Mouse (Mus musculus) spleen, embryonic (tissue): ENCODE results near the gene Htra2.

Source experiments
- CTCF ChIA-PET: fragments of 350-600 bp; sonication (Branson Sonifier 250); formaldehyde crosslinking; loops from one replicate; lab custom pipeline; 2022; lab: Charles Lee

Htra2 gene

DNA sequence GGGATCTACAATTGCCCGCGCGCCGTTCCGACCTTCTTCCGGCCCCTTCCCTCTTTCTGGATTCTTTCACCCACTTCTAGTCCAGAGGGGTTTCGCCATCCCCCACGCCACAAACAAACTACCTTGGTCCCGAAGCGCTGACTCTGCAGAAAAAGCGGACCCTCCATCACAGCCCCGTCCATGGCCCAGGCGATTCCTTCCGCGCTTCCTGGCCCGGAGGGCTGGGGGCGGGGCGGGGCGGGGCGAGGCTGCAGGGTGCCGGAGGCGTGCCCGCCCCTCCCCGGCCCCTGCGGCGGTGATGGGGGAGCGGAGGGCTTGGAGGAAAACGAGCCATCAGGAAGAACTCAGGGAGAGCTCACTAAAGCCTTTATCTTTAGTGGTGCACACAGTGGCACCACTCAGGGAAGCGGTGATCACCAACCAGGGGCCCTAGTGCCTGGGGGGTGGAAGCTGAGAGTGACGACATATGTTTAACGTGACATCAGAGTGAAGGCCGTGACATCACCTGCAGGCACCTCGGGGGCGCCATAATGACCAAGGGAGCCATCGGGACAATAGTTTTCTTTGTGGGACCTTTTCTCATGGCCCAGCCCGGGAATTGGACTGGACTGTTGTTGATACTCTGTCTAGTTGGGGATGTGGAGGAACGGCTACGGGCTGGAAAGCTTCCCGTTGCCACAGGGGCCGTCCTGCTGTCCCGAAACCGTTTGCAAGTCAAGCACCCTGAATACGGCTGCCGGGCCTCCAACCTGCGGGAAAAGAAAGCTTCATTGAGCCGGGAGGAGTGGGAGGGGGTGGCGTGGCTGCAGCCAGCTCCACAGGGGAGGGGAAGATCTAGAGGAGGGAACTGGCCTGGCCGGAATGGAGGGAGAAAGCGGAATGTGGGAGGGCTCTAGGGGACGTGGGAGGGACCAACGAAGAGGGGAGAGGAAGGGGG is 21.6 kb downstream of the Htra2 start, which contains the start of the genes Dok1 and Loxl3:
Gene Dok1 (minus strand): TSS at position 223 of the 937 bp plus-strand sequence.
Gene Loxl3 (plus strand): TSS at position 925 of the 937 bp plus-strand sequence.
- CTCF ChIA-PET, result interaction anchor here (0.6 kb wide), 1 partner anchor 61 kb away, joined by 5 read pairs; no protein-coding TSS in a partner anchor

DNA sequence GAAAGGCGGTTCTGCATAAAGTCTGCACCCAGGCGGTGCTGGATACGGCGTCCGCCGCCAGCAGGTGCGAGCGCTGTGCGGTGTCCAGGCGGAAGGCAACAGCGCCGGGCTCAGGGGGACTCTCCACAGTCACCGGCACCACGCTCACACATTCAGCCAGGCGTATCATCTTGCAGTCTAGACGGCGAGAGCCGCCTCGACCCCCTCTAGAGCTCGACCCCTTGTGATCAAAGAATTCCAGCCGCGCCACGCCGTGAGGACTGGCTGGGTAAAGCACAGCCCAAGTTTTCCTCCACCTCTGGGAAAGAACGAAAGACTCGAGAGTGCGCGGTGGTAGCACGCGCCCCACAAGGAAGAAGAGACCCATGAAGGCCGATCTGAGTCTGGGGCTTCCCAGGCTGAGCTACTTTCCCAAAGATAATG is 22.3 kb downstream of the Htra2 start:
- CTCF ChIA-PET, result interaction anchor here (0.6 kb wide), 1 partner anchor 93 kb away, joined by 9 read pairs; no protein-coding TSS in a partner anchor

DNA sequence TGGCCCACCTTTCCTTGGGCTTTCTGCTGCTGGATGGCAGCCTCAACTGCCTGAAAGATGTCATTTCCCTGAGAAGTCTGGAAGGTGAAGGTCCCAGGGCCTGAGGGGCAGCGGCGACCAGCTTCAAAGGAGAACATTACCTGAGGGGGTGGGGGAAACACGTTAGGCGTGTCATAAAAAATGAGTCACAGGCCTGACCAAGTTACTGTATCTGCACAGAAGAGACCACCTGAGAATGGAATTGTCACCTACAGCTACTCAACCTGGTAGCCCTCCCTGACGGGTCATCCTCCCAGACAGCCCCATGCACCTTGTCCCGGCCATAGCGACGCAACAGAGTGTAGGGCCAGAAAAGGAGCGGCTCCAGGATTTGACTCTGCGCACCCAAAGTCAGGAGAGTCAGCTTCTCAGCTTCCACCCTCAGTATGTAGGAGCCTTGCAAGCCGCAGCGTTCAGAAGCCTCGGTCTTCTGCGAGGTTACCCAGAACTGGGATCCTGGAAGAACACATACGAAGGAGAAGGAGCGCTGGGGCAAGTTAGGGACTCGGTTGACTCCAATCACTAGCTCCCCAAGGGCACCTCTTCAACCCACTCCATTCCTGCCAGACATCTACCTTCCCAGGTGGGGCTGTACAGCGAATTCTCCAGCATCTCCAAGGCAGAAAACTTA is 23.0 kb downstream of the Htra2 start:
- CTCF ChIA-PET, result interaction anchor here (0.6 to 1.5 kb wide), 3 partner anchors 10 to 174 kb away, joined by 3 to 9 read pairs (median 4); no protein-coding TSS in a partner anchor

DNA sequence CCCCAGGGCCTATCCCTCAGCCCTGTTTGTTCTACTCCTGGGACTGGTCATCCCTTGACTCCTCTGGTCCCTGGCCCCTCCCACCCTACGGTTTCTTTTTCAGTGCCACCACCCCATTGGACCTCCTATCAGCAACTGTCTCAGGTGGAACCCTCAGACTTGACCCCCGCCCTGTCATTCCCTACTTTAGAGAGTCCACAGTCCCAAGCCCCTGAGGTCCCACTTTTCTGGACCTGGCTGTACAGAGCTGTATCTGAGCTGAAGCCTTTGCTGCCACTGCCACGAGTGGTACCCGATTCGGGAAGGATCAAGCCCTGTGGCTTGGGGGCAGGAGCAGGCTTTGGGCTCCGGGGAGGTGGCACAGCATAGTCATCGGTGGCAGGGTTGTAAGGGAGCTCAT is 24.0 kb downstream of the Htra2 start:
- CTCF ChIA-PET, result interaction anchor here (1.5 kb wide), 1 partner anchor 9 kb away, joined by 4 read pairs; no protein-coding TSS in a partner anchor

DNA sequence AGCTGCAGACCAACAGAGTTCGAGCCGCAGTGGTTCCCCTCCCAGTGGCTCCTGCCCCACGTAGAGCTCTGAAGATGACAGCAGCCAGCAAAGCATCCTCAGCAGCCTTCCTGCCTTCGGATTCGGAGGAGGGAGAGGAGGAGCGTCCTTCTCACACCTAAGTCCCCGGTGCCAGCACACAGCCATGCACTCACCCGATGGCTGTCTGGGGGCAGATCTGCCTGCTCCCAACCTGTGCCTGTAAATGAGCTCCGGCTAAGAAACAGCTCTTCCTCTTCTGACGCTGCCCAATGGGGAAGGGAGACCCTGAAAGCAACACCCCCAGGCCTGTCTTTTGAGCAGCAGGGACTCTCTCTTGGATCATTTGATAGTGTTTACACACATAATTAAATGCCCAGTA is 25.3 kb downstream of the Htra2 start:
- CTCF ChIA-PET, result no interaction called here

DNA sequence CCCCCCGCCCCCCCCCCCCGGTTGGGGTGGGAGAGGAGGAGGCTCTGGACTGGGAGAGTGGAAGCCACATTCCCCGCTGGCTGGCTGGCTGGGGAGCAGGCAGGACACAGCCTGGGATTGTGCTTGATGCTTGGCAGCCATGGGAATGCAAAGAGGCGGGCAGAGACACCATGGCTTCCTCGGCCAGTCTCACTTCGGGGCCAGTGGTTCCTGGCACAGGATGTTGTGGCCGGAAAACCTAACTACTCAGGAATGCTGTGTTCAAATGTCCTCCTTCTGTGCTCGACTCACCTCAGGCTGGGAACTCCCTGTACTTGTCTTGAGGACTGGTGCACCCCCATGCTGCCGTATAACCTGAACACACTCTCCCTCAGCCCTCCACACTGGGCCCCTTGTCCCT is 27.4 kb downstream of the Htra2 start:
- CTCF ChIA-PET, result no interaction called here

DNA sequence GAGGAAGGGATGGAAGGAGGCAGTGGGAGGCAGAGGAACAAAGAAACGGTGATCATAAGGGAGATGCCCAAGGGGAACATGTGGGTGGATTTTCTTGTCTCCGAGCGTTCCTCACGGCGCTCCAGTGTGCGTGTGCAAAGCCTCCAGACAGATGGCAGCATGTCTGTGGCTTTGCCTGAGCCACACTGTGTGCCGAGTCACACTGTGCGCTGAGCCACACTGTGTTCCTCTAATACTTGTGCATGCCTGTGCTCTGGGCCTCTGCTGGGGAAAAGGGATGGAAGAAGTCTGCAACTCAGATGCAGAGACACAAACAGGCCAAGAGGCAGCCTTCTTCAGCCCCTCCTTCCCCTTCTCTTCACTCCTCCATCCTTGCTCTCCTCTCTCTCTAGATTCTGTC is 27.8 kb downstream of the Htra2 start:
- CTCF ChIA-PET, result no interaction called here

DNA sequence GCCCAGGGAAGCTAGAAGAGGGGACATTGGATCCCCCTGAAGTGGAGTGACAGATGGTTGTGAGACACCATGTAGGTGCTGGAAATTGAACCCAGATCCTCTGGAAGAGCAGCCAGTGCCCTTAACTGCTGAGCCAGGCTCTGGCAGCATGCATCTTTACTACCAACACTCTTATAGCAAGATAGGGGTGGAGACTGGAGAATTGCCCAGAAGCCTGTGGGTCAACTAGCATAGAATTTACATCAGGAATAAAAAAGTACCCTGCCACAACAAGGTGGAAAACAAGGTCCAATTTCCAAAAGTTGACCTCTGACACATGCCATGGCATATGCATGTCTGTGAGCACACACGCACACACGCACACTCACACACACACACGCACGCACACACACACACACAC is 29.9 kb downstream of the Htra2 start:
- CTCF ChIA-PET, result no interaction called here

DNA sequence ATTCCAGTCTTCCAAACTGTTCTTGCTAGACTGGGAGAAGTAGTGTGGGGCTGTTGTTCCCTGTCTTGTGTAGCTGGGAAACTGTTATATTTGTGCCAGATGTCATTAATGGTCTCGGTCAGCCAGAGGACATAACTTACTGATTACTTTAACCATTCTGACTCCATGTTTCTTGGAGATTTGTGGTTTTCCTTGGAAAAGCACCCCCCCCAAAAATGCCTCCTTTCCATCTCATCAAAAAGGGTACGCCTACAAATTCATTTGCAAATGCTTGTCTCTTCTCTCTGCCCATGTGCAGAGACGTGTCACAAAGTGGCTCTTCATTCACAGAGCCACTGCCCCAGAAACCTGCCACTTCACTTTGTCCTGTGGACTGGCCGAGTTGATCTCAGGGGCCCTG is 30.7 kb downstream of the Htra2 start:
- CTCF ChIA-PET, result no interaction called here

DNA sequence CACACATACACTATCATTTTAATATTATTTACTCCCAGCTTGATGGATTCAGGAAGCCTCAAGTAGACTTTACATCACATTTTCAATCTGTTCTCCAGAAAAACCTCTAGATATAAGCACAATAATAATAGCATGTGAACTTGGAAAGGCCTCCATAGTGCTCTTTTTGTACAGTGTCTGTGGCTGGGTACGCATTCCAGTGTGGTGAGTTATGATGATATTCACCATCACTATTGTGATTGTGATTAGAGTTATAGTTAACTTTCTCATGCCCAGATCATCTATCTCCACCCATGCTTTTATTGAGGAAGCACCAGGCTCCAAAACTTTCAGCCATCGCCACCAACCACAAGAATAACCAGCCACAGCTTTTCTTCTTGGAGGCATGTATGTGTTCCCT is 31.3 kb downstream of the Htra2 start:
- CTCF ChIA-PET, result no interaction called here

DNA sequence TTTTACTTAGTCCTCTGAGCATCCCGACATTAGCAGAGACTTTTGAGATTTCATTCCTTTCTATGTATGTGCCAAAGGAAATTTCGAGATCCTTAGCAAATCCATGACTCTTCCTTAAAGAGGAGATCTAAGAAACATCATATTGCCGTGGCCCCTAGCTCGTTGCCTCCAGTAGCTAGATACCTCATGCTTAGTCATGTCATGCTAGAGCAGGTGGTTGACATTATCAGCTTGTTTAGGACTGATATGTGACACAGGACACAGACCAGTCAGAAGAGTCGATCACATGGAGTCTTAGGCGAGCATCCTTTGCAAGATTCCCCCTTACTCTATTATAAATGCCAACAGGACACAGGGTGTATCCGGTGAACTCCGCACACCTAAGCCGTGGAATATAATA is 32.1 kb downstream of the Htra2 start:
- CTCF ChIA-PET, result interaction anchor here (1.0 kb wide), 1 partner anchor 13 kb away, joined by 3 read pairs; no protein-coding TSS in a partner anchor

DNA sequence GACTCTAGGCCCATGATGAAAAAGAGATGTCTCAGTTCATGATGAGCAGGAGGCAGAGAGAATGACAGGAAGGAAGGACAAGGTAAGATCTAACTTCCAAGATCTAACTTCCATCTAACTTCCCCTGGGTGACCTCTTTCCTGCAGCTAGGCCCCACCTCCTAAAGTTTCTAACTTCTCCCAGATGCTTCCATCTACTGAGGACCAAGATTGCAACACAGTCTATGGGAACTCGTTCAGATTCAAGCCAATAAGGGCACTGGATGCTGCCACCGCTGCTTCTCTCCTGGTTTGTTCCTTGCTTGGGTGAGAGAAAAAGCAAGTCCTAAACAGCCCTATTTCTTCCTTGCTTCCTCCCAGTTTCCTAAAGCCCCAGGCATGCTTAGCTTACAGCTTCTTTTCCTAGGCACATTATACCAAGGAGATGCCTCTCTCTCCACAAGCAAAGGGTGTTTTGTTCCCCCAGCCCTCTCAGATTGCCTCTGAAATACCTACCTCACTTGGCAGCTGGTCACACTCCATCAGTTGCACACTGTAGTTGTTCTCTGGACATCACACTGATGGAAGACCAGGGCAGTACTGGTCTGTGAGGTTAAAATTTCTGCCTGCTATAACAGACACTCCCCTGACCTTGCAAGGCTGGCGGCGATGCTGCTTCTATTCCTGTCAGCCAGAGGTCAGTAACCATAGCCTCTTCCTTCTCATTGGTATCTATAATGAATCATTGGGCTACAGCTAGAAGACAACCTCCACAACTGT is 34.1 kb downstream of the Htra2 start:
- CTCF ChIA-PET, result interaction anchor here (1.0 kb wide), 1 partner anchor 82 kb away, joined by 3 read pairs; no protein-coding TSS in a partner anchor

DNA sequence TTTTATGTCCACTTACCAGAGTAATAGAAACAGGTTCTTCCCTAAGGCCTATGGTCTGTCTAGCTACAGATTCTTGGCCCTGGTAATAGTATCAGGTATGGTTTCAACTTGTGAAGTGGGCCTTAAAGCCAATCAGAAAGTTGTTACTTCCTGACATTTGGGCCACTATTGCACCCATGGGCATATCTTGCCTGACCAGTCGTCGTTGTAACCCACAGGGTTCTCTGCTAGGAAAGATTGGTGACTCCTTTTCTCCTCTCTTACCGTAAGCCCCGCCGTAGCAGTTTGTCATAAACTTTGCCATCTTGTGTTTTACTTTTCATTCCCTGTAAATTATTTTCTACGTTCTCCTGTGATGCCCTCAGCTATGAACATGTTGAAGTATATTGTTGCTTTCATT is 35.0 kb downstream of the Htra2 start:
- CTCF ChIA-PET, result no interaction called here

DNA sequence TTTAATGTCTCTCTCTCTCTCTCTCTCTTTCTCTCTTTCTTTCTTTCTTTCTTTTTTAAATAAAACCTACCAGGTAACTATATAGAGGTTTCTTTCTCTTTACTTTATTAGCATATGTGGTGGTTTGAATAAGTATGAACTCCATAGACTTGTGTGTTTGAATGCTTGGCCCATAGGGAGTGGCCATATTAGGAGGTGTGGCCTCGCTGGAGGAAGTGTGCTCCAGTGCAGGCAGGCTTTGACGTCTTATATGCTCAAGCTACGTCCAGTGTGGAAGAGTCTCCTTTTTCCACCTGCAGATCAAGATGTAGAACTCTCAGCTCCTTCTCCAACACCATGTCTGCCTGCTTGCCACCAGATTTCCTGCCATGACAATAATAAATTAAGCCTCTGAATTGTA is 36.0 kb downstream of the Htra2 start:
- CTCF ChIA-PET, result no interaction called here

DNA sequence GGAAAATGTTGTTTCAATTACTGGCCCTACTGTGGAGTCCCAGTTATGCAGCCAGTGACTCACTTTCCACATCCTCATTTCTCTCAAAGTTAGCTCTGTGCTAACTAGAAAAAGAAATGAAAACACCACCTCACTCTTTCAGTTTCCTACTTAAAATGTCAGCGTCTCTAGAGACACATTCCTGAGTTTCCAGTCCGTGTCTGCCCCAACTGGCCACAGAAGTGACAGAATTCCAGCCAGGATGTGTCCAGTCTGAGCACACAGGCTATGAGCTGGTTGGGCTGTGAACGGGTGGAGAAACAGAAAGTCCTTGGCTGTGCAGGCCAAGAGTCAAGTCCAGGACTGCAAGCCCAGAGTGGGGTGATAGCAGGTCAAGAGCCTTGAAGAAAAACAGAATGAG is 37.9 kb downstream of the Htra2 start:
- CTCF ChIA-PET, result interaction anchor here (0.7 kb wide), 1 partner anchor 20 kb away, joined by 3 read pairs; no protein-coding TSS in a partner anchor

DNA sequence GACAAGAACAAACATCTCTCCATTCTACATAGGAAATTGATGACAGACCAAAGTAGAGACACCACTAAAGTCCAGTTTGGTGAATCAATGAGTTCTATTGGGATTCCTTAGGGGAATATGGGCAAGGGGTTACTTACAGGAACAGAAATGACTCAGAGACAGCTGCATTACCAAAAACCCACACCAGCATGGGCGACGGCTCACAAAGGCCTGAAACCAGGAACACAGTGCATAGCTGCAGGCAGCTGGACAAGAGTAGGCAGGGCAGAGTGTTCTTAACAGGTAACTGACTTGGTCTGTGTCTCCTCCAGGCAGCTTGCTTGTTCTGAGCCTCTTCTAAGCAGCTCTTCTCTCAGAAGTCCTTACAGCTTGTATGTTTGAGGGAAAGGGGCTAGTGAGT is 39.3 kb downstream of the Htra2 start:
- CTCF ChIA-PET, result no interaction called here

DNA sequence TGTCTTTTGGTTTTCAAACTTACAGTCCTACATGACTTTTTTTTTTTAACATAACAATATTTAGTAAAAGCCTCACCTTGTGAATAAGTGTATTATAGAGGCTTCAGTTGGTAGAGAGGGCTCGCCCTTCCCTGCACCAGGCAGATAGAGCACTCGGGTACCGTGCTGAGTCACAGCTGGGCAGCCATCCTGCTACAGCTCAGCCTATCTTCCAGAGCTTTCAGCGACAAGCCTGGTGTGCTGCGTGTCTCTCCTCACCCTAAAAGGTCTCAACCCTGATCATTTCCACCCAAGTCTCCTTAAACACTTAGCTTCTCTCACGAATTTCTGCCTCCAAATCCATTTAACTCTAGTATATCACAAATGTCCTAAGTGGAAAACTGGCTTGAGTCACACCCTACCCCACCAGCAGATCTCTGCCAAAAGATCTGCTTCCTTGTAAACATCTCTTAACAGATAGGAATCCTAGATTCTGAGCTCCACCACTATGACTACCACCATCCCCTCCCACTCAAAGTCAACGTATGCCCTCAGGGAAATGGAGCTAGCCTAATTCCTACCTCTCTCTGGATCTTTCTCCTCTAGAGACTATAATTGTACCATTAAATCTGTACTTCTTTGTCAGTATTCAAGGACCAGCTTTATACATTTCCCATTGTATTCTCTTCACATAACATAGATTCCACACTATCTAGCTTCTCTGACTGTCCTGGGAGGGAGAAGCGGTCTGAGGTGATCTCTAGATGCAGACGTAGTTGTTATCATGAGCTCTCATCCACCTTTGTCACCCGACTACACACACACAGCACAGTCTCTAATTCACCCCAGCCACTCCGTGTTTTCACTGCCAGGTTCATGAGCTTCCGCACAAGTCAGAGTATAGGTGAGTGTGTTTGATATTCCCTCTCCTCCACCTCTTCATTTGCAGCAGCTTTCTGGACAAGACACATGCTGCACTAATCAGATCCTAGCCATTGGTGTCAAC is 40.3 kb downstream of the Htra2 start:
- CTCF ChIA-PET, result interaction anchor here (0.7 to 1.3 kb wide), 3 partner anchors 18 to 110 kb away, joined by 3 to 7 read pairs (median 4); no protein-coding TSS in a partner anchor

DNA sequence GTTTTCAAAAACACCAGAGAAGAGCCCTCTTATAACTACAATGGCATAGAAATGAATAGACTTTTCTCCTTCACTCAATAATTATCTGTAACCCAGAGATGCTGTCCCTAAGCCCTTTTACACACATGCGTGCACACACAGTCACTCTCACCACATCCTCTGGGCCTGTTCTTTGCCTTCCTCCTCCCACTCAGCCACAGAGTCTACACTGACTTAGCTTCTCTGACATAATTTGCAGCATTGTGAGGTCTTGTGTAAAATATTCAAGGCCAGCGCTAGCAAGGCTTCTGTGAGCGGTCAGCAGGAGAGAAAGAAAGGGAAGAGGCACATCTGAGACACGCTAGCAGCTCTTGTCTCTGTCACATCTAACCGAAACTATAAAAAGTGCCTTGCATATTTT is 41.6 kb downstream of the Htra2 start:
- CTCF ChIA-PET, result interaction anchor here (1.3 kb wide), 1 partner anchor 17 kb away, joined by 4 read pairs; no protein-coding TSS in a partner anchor

DNA sequence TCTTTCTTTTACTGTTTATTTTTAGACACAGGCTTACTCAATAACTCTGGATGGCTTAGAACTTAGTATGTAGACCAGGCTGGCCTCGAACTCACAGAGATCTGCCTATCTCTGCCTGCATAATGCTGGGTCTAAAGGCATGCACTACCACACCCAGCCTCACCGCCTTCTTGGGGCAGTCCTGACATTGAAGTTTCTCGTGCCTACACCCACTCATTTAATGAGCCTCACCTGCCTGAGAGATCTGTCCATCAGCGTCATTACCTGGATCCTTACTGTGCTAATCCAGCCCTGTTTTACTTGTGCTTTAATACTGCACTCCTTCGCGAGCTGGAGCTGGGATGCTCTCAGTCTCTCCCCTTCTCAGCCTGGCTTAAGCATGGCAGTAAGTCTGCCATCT is 43.3 kb downstream of the Htra2 start:
- CTCF ChIA-PET, result no interaction called here

DNA sequence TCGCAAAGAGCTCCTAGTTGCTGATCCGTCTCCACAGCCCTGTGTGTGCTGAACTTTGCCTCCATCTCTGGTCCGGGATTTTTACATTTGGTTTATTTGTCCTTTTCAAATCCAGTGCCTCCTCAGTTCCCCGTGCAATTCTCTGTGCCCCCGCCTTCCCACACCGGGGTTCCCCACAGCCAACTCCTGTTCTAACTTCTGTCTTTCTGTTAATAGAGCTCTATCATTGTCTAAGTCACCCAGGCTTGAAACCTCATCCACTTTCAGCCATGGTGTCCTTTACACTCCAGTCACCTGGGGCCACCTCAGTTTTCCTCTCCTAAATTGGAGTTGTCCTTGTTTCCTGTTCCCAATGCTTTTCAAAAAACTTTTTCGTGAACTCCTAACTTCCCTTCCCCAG is 43.8 kb downstream of the Htra2 start:
- CTCF ChIA-PET, result no interaction called here
